Mouse (Mus musculus) limb, embryonic 12.5 days (tissue): Measurements from ENCODE around the gene Zc3h12a. TPM values are rescaled to one million over a fixed set of nuclear protein-coding genes. Genes with fewer than 3 reads are reported as not detected.

ENCODE experiments used
- ATAC-seq: fragments of 200-750 bp; cut with Nextera tagmentation; 2 replicates; pipeline ENCODE4 v1.8.0; 2017; ENCODE audit warnings: low read depth, moderate TSS enrichment; ENCODE audit not compliant: insufficient number of reproducible peaks, insufficient read depth, low FRiP score, low TSS enrichment
- H3K27ac ChIP-seq: fragments of 300-500 bp; sonication (generic); 2 replicates; pipeline ENCODE4 v1.5.1; 2016; ENCODE audit warnings: mild to moderate bottlenecking, moderate library complexity
- H3K27me3 ChIP-seq: fragments of 300-500 bp; sonication (generic); 2 replicates; pipeline ENCODE4 v1.6.1; 2016; ENCODE audit warnings: mild to moderate bottlenecking, moderate library complexity
- H3K36me3 ChIP-seq: fragments of 300-500 bp; sonication (generic); 2 replicates; pipeline ENCODE4 v1.6.1; 2016; ENCODE audit warnings: mild to moderate bottlenecking, moderate library complexity
- H3K4me1 ChIP-seq: fragments of 300-500 bp; sonication (generic); replicated peaks from 2 replicates; pipeline ENCODE4 v1.6.1; 2016
- H3K4me2 ChIP-seq: fragments of 300-500 bp; sonication (generic); 2 replicates; pipeline ENCODE4 v1.6.1; 2016; ENCODE audit warnings: mild to moderate bottlenecking, moderate library complexity
- H3K4me3 ChIP-seq: fragments of 300-500 bp; sonication (generic); replicated peaks from 2 replicates; pipeline ENCODE4 v1.5.1; 2016; ENCODE audit warnings: mild to moderate bottlenecking
- H3K9ac ChIP-seq: fragments of 300-500 bp; sonication (generic); replicated peaks from 2 replicates; pipeline ENCODE4 v1.6.1; 2016; ENCODE audit warnings: mild to moderate bottlenecking, moderate library complexity
- H3K9me3 ChIP-seq: fragments of 300-500 bp; sonication (generic); 2 replicates; pipeline ENCODE4 v1.6.1; 2016; ENCODE audit warnings: mild to moderate bottlenecking, moderate library complexity
- WGBS: fragments of 180-500 bp; shearing (Covaris S2); methylation state at CpG from one replicate; pipeline ENCODE4 v1.1.7; 2016; 5-methylcytosine and 5-hydroxymethylcytosine counted together
- polyA plus RNA-seq: library from polyadenylated mRNA; unstranded; fragments of >200 nt; fragmentation: Nextera tagmentation; extraction: Ambion mirVana; gene quantifications from 2 replicates; pipeline ENCODE4 v1.2.1, GENCODE M21; 2016

The Zc3h12a gene
- polyA plus RNA-seq, 1 experiment from 2014 or later, result 0.24 TPM

DNA sequence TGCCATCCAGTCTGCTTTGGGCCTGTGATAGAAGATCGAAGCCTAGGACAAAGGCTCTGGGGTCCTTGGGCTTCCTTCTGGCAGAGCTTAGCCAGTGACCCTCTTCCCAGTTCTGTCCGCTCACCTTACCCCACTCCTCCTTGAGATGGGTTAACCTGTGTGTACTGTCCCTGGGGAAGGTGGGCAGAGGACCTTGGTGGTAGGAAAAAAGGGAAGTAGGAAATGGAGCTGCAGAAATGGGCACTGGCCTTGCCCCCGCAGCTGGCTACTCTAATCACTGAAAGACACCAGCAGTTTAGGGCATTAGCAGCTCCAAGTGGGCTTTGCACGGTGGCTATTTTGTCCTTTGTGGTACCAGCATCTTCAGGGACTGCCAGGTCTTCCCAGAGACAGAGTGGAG lies 12.6 kb downstream of the Zc3h12a start:
- Histone ChIP-seq H3K4me2 (no peak overlapping the region), H3K4me1 (peaks cover 25% of the 10 kb centered on the region), H3K9me3 (no peaks in the 10 kb centered on the region), H3K36me3 (peaks cover 12% of the 10 kb centered on the region), H3K27ac (peak overlapping the region; percentile 69), H3K4me3 (no peak overlapping the region), H3K27me3 (peaks cover 4% of the 10 kb centered on the region; the same call in 1 of the 2 replicates), H3K9ac (no peak overlapping the region)
- ATAC-seq, result no peak
- WGBS, result 78% methylated on average over 4 of the region's 4 CpGs

DNA sequence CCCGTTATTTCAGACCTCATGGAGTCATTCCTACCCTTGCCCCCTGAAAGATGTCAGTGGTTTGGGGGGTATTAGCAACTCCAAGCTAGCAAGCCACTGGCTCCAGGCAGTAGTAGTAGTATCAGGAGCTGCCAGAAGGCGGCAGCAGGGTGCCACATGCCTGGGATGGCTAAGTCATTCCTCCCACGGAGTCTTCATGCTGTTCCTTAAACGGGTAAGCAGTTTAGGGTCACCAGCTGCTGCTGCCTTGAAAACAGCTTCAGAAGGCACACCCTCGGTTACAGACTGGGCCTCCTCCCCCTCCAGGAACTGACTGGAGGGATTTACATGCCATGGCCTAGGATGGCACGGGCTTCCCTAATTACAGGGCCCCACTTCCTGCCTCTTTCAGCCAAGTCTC lies 13.0 kb downstream of the Zc3h12a start:
- WGBS, result 2% methylated on average over 6 of the region's 6 CpGs
- H3K4me2 ChIP-seq, result no peak overlapping the region
- peaks cover 1% of the 10 kb centered on the region; the same call in 1 of the 2 replicates for H3K27me3 ChIP-seq
- peak; percentile 29; the same call in 1 of the 2 replicates for ATAC-seq
- H3K27ac ChIP-seq, result peak overlapping the region; percentile 69
- H3K36me3 ChIP-seq, result peaks cover 17% of the 10 kb centered on the region
- peaks cover 25% of the 10 kb centered on the region for H3K4me1 ChIP-seq
- no peaks in the 10 kb centered on the region for H3K9me3 ChIP-seq
- H3K9ac ChIP-seq, result no peak overlapping the region
- H3K4me3 ChIP-seq, result no peak overlapping the region

DNA sequence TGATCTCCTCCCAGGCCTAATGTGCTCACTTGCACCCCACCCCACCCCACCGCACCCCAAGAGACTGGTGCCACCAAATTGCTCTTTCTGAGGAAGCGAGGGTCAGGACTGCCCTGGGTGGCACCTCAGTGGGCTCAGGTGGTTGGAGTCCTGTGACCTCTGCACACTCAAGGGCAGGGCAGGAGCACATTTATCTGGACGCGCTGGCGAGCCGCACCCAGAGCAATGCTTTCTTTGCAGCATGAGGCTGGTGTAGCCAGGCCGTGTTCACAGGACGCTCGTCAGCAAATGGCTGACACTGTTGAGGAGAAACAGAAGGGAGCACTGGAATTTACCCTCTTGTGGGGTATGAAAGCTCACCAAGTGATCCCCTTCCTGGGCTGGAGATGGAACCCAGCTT lies 22.3 kb downstream of the Zc3h12a start:
- H3K4me1 ChIP-seq, result no peaks in the 10 kb centered on the region
- no peak overlapping the region for H3K4me3 ChIP-seq
- WGBS, result 90% methylated on average over 9 of the region's 9 CpGs
- no peak for ATAC-seq
- H3K9ac ChIP-seq, result no peak overlapping the region
- no peaks in the 10 kb centered on the region for H3K9me3 ChIP-seq
- H3K27me3 ChIP-seq, result no peaks in the 10 kb centered on the region
- no peak overlapping the region for H3K4me2 ChIP-seq
- H3K27ac ChIP-seq, result no peak overlapping the region
- peaks cover 63% of the 10 kb centered on the region for H3K36me3 ChIP-seq

DNA sequence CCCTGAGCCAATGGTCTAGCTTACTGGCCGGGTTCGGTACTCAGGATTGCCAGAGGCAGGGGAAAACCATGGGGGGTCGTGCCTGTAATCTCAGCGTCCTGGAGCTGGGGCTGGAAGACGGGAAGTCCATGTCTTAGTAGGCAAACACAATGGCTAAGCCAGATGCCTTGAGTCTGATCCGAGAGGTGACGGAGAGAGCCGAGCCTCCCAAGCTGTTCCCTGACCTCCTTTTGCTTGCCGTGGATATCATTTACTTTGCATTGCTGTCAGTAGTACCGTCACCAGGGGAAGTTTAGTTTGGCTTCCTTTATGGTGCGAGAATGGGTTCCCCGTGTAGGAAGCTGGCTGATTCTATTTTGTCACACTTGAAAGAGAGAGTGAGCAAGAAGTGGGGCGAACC lies 26.3 kb downstream of the Zc3h12a start:
- peaks cover 4% of the 10 kb centered on the region; the same call in 1 of the 2 replicates for H3K4me1 ChIP-seq
- H3K9ac ChIP-seq, result no peak overlapping the region
- no peaks in the 10 kb centered on the region for H3K27me3 ChIP-seq
- peaks cover 47% of the 10 kb centered on the region for H3K36me3 ChIP-seq
- H3K4me3 ChIP-seq, result no peak overlapping the region
- no peaks in the 10 kb centered on the region for H3K9me3 ChIP-seq
- no peak overlapping the region for H3K27ac ChIP-seq
- ATAC-seq, result no peak
- no peak overlapping the region for H3K4me2 ChIP-seq
- WGBS, result 69% methylated on average over 13 of the region's 13 CpGs

DNA sequence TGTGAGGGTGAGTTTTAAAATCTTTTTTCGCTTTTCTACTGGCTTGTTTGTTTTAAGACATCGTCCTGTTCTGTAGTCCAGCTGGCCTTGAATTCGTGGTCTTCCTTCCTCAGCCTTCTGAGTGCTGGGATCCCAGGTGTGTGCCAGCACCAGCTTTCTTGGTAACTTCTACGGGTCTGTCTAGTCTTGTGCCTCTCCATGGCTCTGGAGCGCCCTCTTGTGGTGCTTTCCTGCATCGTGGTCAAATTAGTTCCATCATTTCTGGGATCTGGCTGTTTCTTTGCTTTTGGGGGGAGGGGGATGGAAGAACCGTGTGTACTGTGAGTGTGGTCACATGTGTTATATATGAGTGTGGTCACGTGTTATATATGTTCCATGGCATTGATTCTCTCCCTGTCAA lies 28.2 kb downstream of the Zc3h12a start:
- Histone ChIP-seq H3K27me3 (no peaks in the 10 kb centered on the region), H3K27ac (no peak overlapping the region), H3K9me3 (no peaks in the 10 kb centered on the region), H3K4me2 (no peak overlapping the region), H3K4me1 (peaks cover 4% of the 10 kb centered on the region; the same call in 1 of the 2 replicates), H3K36me3 (peaks cover 32% of the 10 kb centered on the region), H3K4me3 (no peak overlapping the region), H3K9ac (no peak overlapping the region)
- peak; percentile 52; the same call in 1 of the 2 replicates for ATAC-seq
- 8% methylated on average over 8 of the region's 8 CpGs for WGBS

DNA sequence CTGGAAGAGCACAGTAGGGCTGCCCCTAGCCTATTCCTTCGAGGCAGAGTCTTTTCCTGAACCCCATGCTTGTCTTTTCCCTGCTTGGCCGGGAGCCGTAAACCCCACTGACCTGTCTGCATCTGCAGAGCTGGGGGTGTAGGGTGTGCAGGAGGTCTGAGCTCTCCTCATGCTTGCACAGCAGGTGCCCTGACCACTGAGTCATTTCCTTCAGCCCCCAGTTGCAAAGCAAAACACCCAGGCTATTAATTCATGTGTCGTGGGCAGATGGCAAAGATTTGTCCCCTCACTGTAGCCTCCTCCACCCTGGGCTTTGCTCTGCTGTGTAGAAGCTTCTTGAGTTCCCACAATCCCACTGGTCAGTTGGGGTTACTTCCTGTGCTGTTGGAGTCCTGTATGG lies 30.2 kb downstream of the Zc3h12a start:
- Histone ChIP-seq H3K27ac (no peak overlapping the region), H3K27me3 (no peaks in the 10 kb centered on the region), H3K9me3 (no peaks in the 10 kb centered on the region), H3K9ac (no peak overlapping the region), H3K4me2 (no peak overlapping the region), H3K4me1 (peaks cover 4% of the 10 kb centered on the region; the same call in 1 of the 2 replicates), H3K4me3 (no peak overlapping the region), H3K36me3 (peaks cover 29% of the 10 kb centered on the region)
- WGBS, result 82% methylated on average over 4 of the region's 4 CpGs
- no peak for ATAC-seq

DNA sequence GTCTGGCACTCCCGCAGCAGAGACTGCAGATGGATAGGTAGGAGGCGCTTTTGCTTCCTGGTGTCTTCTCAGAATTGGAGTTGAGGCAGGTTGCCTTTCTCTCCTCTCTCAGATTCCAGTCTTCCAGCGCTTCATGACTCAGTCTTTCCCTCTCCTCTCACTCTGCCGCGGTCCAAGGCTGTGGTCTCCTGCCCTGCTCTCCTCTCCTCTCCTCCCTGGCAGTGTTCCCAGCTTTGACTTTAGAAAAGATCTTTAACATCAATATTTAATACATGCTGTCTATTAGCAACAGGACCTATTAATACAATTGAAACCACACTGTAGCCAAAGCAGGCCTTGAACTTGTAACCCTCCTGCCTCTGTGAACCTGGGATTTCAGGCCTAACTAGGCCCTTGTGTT lies 31.6 kb downstream of the Zc3h12a start:
- no peak overlapping the region for H3K27ac ChIP-seq
- WGBS, result 93% methylated on average over 5 of the region's 5 CpGs
- no peaks in the 10 kb centered on the region for H3K27me3 ChIP-seq
- no peaks in the 10 kb centered on the region for H3K9me3 ChIP-seq
- ATAC-seq, result no peak
- H3K9ac ChIP-seq, result no peak overlapping the region
- no peak overlapping the region for H3K4me2 ChIP-seq
- H3K4me3 ChIP-seq, result no peak overlapping the region
- peaks cover 4% of the 10 kb centered on the region; the same call in 1 of the 2 replicates for H3K4me1 ChIP-seq
- peaks cover 31% of the 10 kb centered on the region for H3K36me3 ChIP-seq

DNA sequence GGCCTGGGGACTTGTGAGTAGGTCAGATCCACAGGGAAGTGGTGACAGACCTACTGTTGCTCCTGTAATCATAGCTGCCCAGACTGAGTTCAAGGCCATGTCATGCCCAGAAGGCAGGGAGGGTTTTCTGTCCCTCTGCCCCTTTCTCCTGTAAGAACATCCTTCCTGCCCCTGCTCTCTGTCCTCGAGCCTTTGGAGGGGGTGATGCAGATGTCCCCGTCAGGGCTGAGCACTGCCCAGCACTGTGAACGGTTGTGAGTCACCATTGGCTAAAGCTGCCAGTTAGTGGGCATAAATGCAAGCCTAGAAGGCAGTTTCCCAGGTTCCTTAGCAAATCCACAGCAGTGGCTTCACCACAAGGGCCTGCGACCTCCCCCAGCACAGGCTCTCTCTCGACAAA lies 34.6 kb downstream of the Zc3h12a start:
- H3K9ac ChIP-seq, result no peak overlapping the region
- H3K4me1 ChIP-seq, result no peaks in the 10 kb centered on the region
- no peaks in the 10 kb centered on the region for H3K9me3 ChIP-seq
- H3K27ac ChIP-seq, result no peak overlapping the region
- H3K4me2 ChIP-seq, result no peak overlapping the region
- peaks cover 58% of the 10 kb centered on the region for H3K36me3 ChIP-seq
- H3K4me3 ChIP-seq, result no peak overlapping the region
- 89% methylated on average over 5 of the region's 5 CpGs for WGBS
- no peaks in the 10 kb centered on the region for H3K27me3 ChIP-seq
- no peak for ATAC-seq

DNA sequence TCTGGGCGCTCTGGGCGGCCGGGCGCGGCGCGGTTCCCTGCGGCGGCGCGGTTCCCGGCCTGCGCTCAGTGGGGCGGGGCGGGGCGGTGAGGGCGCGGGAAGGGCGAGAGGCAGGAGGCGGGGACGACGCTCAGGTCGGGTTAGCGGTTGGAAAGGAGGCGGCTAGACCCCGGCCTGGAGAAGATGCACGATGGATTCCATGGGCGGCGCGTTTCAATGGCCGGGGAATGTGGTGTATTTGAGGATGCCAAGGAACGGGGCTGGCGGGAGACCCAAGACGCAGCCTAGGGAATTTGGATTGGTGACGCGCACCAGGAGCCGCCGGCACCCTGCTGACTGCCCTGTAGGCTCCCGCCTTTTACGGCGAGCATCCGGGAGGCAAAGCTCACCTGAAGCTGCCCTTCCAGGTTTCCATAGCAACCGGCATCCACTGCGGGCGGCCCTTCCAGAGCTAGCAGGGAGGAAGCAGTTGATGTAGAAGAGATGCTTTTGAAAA lies 42.2 kb downstream of the Zc3h12a start:
- peaks cover 13% of the 10 kb centered on the region for H3K4me1 ChIP-seq
- peak overlapping the region; percentile 98 for H3K27ac ChIP-seq
- H3K4me2 ChIP-seq, result peak overlapping the region; percentile 82
- H3K9ac ChIP-seq, result peak overlapping the region; percentile 85
- WGBS, result under 1% methylated on average over 45 of the region's 45 CpGs
- peaks cover 42% of the 10 kb centered on the region for H3K36me3 ChIP-seq
- ATAC-seq, result peak; percentile 89
- peak overlapping the region; percentile 84 for H3K4me3 ChIP-seq
- no peaks in the 10 kb centered on the region for H3K9me3 ChIP-seq
- no peaks in the 10 kb centered on the region for H3K27me3 ChIP-seq

DNA sequence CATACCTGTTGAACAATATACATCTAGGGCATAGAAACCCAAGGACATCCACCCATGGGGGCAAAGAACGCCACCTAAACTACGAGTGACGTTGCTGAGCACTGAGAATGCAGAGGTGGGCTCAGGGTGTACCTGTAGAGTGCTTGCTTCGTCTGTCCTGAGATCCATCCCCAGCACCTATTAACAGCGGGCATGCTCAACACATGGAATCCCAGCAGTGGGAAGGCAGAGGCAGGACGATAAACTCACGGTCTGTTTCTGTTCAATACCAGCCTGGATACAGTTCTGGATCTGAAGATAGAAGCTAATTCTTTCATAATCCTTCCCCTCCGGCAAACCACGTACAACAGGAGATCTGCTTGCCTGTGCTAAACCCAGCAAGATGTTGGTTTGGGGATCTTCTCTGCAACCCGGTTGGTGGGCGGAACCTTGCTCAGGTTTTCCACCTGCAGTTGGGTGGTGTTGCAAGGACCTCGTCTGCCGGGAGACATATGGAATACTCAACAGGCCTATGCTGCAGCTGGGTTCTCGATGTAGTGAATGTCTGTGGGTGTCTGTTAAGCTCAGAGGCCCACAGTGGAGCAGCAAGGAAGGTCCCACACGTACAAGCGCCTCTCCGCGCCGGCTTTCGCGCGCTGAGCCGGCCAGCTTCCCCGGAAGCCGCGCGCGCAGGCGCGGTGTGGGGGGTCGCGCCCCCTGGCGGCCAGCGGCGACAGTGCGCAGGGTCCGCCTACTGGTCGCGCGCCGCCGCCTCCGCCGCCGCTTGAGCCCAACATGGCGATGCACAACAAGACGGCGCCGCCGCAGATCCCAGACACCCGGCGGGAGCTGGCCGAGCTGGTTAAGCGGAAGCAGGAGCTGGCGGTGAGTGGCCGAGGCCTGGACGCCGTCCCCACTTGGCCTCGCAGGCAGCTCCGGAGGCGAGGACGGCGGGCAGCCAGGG lies 43.0 kb downstream of the Zc3h12a start, which contains the start of gene Meaf6:
TSS of gene Meaf6 (plus strand) at position 732 of the 943 bp plus-strand sequence.
- Histone ChIP-seq H3K4me1 (peaks cover 13% of the 10 kb centered on the region), H3K4me2 (peak within 1 kb of the TSS; percentile 82), H3K27ac (peak within 1 kb of the TSS; percentile 98), H3K9ac (peak within 1 kb of the TSS; percentile 85), H3K27me3 (no peaks in the 10 kb centered on the region), H3K9me3 (no peaks in the 10 kb centered on the region), H3K4me3 (peak within 1 kb of the TSS; percentile 84), H3K36me3 (peaks cover 35% of the 10 kb centered on the region)
- peak; percentile 84 for ATAC-seq
- WGBS, result 2% methylated on average over 63 of the region's 63 CpGs

DNA sequence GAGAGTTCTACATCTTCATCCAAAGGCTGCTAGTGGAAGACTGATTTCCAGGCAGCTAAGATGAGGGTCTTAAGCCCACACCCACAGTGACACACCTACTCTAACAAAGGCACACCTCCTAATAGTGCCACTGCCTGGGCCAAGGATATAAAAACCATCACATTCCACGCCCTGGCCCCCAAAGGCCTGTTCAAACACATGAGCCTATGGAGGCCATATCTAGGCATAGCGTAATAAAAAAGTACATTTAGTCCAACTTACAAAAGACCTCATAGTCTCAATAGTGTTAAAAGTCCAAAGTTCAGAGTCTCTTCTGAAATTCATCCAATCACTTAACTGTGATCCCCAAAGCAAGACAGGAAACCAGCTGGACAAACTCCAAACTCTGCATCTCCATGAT lies 48.9 kb downstream of the Zc3h12a start:
- WGBS, result 95% methylated on average over 2 of the region's 2 CpGs
- no peak overlapping the region for H3K27ac ChIP-seq
- H3K9ac ChIP-seq, result no peak overlapping the region
- no peak overlapping the region for H3K4me2 ChIP-seq
- no peak overlapping the region for H3K4me3 ChIP-seq
- peaks cover 44% of the 10 kb centered on the region for H3K36me3 ChIP-seq
- no peaks in the 10 kb centered on the region for H3K4me1 ChIP-seq
- H3K9me3 ChIP-seq, result no peaks in the 10 kb centered on the region
- no peaks in the 10 kb centered on the region for H3K27me3 ChIP-seq
- ATAC-seq, result no peak
